Mouse (Mus musculus) stomach, embryonic 14.5 days (tissue): ENCODE results near the gene Cand2. TPM values are rescaled to one million over a fixed set of nuclear protein-coding genes. Genes with fewer than 3 reads are reported as not detected.

Experiments used
- ATAC-seq: fragments of 200-750 bp; cut with Nextera tagmentation; 2 replicates; pipeline ENCODE4 v1.8.0; 2017; ENCODE audit warnings: low read depth, moderate TSS enrichment; ENCODE audit not compliant: insufficient number of reproducible peaks, insufficient read depth, low FRiP score
- H3K27ac ChIP-seq: fragments of 300-500 bp; sonication (generic); 2 replicates; pipeline ENCODE4 v1.5.1; 2014; ENCODE audit warnings: mild to moderate bottlenecking, low read length, moderate library complexity, mixed read lengths
- H3K27me3 ChIP-seq: fragments of 300-500 bp; sonication (generic); 2 replicates; pipeline ENCODE4 v1.6.1; 2014; ENCODE audit warnings: low read length, control low read depth, mixed read lengths; ENCODE audit not compliant: control insufficient read depth, insufficient read depth
- H3K36me3 ChIP-seq: fragments of 300-500 bp; sonication (generic); 2 replicates; pipeline ENCODE4 v1.6.1; 2014; ENCODE audit warnings: mild to moderate bottlenecking, control low read depth, low read length, moderate library complexity, mixed read lengths; ENCODE audit not compliant: control insufficient read depth, insufficient read depth
- H3K4me1 ChIP-seq: fragments of 300-500 bp; sonication (generic); 2 replicates; pipeline ENCODE4 v1.6.1; 2014; ENCODE audit warnings: low read length, control low read depth, mixed read lengths; ENCODE audit not compliant: control insufficient read depth, insufficient read depth
- H3K4me2 ChIP-seq: fragments of 300-500 bp; sonication (generic); replicated peaks from 2 replicates; pipeline ENCODE4 v1.6.1; 2014; ENCODE audit warnings: low read depth, low read length, control low read depth
- H3K4me3 ChIP-seq: fragments of 300-500 bp; sonication (generic); 2 replicates; pipeline ENCODE4 v1.5.1; 2014; ENCODE audit warnings: low read depth, low read length, control low read depth
- H3K9ac ChIP-seq: fragments of 300-500 bp; sonication (generic); replicated peaks from 2 replicates; pipeline ENCODE4 v1.6.1; 2014; ENCODE audit warnings: low read depth, mild to moderate bottlenecking, control low read depth, low read length, moderate library complexity, mixed read lengths
- H3K9me3 ChIP-seq: fragments of 300-500 bp; sonication (generic); 2 replicates; pipeline ENCODE4 v1.6.1; 2016; ENCODE audit warnings: low read depth, low read length, control low read depth; ENCODE audit not compliant: control insufficient read depth
- WGBS: fragments of 180-500 bp; shearing (Covaris S2); extraction: QIAGEN DNeasy Blood & Tissue Kit; methylation state at CpG from one replicate; pipeline ENCODE4 v1.1.7; 2014; 5-methylcytosine and 5-hydroxymethylcytosine counted together
- polyA plus RNA-seq: library from polyadenylated mRNA; unstranded; fragments of >200 nt; fragmentation: Nextera tagmentation; extraction: Ambion mirVana; gene quantifications from 2 replicates; pipeline ENCODE4 v1.2.1, GENCODE M21; 2014

The Cand2 gene
- polyA plus RNA-seq, 1 experiment from 2014 or later, result 31.0 TPM

DNA sequence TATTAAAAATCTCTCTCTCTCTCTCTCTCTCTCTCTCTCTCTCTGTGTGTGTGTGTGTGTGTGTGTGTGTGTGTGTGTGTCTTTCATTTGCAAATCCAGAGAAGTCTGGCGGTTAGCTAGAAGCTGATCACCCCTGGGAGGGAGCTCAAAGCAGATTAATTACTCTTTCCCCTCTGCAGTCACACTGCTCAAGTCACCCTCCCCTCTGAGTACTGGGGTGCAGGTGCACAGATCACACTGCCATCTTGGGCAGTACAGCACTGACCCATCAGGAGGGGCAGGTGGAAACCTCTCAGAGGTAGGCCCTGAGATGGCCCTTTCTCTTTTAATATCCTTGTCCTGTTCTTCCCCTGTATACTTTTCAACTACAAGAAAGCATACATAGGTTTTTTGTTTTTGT, 28.0 kb upstream of the Cand2 start:
- Histone ChIP-seq H3K4me3 (no peak overlapping the region), H3K9me3 (no peaks in the 10 kb centered on the region), H3K4me2 (no peak overlapping the region), H3K27ac (no peak overlapping the region), H3K36me3 (no peaks in the 10 kb centered on the region), H3K27me3 (no peaks in the 10 kb centered on the region), H3K4me1 (no peaks in the 10 kb centered on the region), H3K9ac (no peak overlapping the region)
- 50% methylated on average over 1 of the region's 1 CpGs for WGBS
- ATAC-seq, result no peak

DNA sequence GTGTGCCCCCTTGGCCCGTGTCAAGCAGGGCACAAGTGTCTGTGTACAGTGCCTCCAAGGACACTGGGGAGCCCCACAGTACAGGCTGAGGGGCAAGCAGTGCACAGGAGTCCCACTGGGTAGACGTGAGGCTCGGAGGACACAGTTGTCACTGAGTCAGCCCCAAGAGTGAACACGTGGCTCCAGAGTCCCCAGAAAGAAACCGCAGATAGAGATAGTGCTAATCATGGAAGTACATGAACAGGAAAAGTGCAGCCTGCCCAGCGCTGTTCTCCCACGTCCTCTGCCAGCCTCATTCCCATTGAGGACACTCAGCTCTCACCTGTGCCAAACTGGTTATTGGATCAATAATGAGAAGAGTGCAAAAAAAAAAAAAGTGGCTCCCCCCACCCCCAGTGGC, 18.8 kb upstream of the Cand2 start:
- Histone ChIP-seq H3K36me3 (no peaks in the 10 kb centered on the region), H3K9me3 (no peaks in the 10 kb centered on the region), H3K27ac (no peak overlapping the region), H3K4me2 (no peak overlapping the region), H3K4me3 (no peak overlapping the region), H3K9ac (no peak overlapping the region), H3K27me3 (no peaks in the 10 kb centered on the region), H3K4me1 (no peaks in the 10 kb centered on the region)
- no peak; the same call in 1 of the 2 replicates for ATAC-seq
- WGBS, result 71% methylated on average over 7 of the region's 7 CpGs

DNA sequence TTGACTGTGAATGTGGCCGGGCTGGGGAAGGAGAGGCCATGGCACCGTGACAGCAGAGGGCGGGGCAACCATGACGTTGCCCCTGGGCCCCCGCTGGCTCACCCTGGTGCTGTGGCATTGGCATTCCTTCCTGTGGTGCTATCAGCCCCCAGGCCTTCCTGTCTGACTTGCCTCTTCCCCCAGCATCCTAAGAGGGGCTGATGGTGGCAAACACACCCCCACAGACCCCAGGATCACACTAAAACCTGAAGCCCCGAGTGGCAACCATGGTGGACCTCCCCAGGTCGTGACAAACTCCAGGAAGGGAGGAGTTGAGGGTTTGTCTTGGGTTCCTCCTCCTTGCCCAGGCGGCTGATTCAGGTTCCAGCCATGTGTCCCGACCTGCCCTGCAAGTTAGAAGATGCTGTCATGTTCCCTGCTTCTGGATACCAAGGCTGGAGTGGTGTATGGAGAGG, 15.3 kb upstream of the Cand2 start:
- 53% methylated on average over 7 of the region's 9 CpGs for WGBS
- H3K4me1 ChIP-seq, result 0 out of 2 replicates have a peak, but pooled peaks cover 9% of the 10 kb centered on the region
- ATAC-seq, result no peak
- no peaks in the 10 kb centered on the region for H3K9me3 ChIP-seq
- no peaks in the 10 kb centered on the region for H3K27me3 ChIP-seq
- H3K9ac ChIP-seq, result no peak overlapping the region
- H3K27ac ChIP-seq, result no peak overlapping the region; the same call in 1 of the 2 replicates
- no peaks in the 10 kb centered on the region for H3K36me3 ChIP-seq
- no peak overlapping the region for H3K4me2 ChIP-seq
- no peak overlapping the region for H3K4me3 ChIP-seq

DNA sequence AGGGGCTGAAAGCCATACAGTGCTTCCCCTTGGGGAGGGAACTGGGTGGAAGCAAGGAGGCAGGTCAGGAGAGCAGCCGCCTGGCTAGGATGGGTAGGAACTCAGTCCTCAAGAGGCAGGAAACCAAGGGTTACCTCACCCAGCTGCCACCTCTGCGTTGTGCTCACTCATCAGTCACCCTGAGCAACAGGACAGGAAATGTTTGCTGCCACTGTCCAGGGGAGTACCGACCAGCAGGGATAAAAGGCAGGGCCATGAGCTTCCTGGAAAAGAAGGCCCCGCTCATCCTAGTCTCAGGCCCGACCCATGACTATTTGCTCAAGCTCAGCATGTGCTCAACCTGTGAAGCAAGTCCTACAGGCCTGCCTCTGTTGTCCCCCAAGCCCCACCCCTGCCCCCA, 14.9 kb upstream of the Cand2 start:
- 0 out of 2 replicates have a peak, but pooled peaks have one; percentile 20 for ATAC-seq
- WGBS, result 37% methylated on average over 5 of the region's 5 CpGs
- H3K4me2 ChIP-seq, result no peak overlapping the region

DNA sequence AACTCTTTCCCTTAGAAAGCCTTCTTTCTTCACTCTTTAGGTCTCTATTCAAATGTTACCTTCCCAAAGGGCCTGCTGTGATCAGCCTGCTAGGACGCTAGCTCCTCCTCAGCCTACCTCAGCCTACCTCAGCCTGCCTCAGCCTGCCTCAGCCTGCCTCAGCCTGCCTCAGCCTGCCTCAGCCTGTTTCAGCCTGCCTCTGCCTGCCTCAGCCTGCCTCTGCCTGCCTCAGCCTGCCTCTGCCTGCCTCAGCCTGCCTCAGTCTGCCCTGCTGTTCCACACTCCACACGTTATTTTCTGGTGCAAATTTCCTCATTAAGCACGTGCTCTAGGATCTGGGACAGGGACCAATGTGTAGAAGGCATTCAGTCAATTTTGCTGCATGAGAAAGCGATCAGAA, 14.2 kb upstream of the Cand2 start:
- H3K4me1 ChIP-seq, result 0 out of 2 replicates have a peak, but pooled peaks cover 13% of the 10 kb centered on the region
- no peaks in the 10 kb centered on the region for H3K9me3 ChIP-seq
- no peaks in the 10 kb centered on the region for H3K27me3 ChIP-seq
- H3K36me3 ChIP-seq, result no peaks in the 10 kb centered on the region
- H3K4me2 ChIP-seq, result no peak overlapping the region
- no peak for ATAC-seq
- no peak overlapping the region for H3K9ac ChIP-seq
- H3K4me3 ChIP-seq, result no peak overlapping the region
- WGBS, result 94% methylated on average over 4 of the region's 4 CpGs
- H3K27ac ChIP-seq, result no peak overlapping the region; the same call in 1 of the 2 replicates

More for the DNA sequence above, 14.9 kb upstream of the Cand2 start:
- Histone ChIP-seq H3K9me3 (no peaks in the 10 kb centered on the region), H3K27ac (no peak overlapping the region; the same call in 1 of the 2 replicates), H3K4me1 (0 out of 2 replicates have a peak, but pooled peaks cover 10% of the 10 kb centered on the region), H3K4me3 (no peak overlapping the region), H3K36me3 (no peaks in the 10 kb centered on the region), H3K27me3 (no peaks in the 10 kb centered on the region), H3K9ac (no peak overlapping the region)

DNA sequence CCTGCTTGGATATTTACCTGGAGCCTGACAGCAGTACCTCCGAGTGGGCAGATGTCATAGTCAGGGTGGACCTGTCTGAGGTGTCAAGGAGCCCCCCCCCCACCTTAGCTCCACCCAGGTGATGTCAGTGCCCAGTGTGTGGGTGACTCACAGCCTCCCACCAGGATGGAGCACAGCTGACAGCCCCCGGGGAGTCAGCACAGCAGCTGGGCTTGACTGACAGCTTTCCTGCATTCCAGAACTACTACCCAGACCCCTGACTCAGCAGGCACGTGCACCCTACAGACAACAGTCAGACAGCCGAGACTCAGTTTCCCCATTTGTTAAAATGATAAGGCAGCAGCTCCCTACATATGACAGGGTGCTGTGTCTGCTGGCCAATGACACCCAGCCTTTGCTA, 13.4 kb upstream of the Cand2 start:
- Histone ChIP-seq H3K4me3 (no peak overlapping the region), H3K27me3 (no peaks in the 10 kb centered on the region), H3K4me1 (0 out of 2 replicates have a peak, but pooled peaks cover 13% of the 10 kb centered on the region), H3K9me3 (no peaks in the 10 kb centered on the region), H3K27ac (no peak overlapping the region), H3K36me3 (no peaks in the 10 kb centered on the region), H3K4me2 (no peak overlapping the region), H3K9ac (no peak overlapping the region)
- ATAC-seq, result no peak
- whole genome bisulfite sequencing, result 44% methylated on average over 4 of the region's 4 CpGs

DNA sequence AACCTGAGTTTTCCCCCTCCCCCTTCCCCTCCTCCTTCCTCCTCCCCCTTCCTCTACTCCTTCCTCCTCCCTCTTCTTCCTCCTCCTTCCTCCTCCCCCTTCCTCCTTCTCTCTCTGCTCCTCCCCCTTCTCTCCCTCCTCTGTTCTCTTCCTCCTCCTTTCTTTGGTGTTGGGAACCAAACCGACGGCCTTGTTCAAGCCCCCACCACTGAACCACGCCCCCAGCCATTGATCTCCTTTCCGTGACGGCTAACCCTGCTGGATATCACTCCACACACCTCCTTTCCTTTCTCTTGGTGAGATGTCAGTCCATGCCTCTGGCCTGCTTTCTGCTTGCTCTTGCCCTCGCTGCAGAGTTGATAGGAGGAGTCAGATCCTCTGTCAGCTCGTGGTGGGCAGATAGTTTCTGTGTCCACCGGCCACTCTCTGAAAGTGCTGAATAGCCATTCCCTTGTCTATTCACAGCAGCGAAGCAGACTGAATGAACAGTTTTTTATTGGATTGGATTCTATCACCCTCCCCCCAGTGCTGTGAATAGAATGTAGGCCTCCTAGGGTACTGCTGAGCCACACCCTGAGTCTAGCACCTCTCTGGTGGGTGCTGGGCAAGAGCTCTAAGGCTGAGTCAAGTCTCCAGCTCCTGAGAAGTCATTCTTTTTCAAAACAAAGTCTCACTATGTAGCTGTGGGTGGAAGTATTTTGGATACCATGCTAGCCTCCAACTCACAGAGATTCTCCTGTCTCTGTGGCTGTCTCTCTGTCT, 12.2 kb upstream of the Cand2 start, which contains the start of gene Tmem40:
Gene Tmem40, minus strand, starts transcription at position 416 of the 762 bp plus-strand sequence.
- no peak for ATAC-seq
- Histone ChIP-seq H3K27me3 (no peaks in the 10 kb centered on the region), H3K9ac (no peak within 1 kb of the TSS), H3K4me1 (0 out of 2 replicates have a peak, but pooled peaks cover 13% of the 10 kb centered on the region), H3K36me3 (no peaks in the 10 kb centered on the region), H3K4me3 (no peak within 1 kb of the TSS), H3K4me2 (peak within 1 kb of the TSS; percentile 20; the same call in 1 of the 2 replicates), H3K9me3 (no peaks in the 10 kb centered on the region), H3K27ac (peak within 1 kb of the TSS; percentile 55; the same call in 1 of the 2 replicates)
- WGBS, result 3% methylated on average over 9 of the region's 9 CpGs

DNA sequence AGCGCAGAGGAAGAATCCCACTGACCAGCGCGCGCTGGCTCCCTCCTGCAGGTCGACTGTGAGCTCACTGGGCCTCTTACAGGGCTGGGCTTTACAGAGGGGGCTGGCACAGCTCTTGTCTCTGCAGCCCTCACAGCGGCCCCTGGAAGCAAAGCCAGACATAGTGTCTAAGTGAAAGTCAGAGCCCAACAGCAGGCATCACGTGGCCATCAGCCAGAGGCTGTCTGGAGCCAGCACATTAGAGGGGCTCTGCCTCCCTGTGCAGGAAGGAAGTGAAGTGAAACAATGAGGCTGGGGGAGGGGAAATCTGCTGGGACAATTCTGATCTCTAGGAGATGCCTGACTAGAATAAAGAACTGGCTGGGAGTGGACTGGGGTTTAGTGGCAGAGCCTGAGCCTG, 10.2 kb upstream of the Cand2 start:
- ATAC-seq, result peak; percentile 86
- H3K4me3 ChIP-seq, result no peak overlapping the region
- H3K36me3 ChIP-seq, result no peaks in the 10 kb centered on the region
- no peak overlapping the region for H3K4me2 ChIP-seq
- no peaks in the 10 kb centered on the region for H3K27me3 ChIP-seq
- H3K4me1 ChIP-seq, result peaks cover 16% of the 10 kb centered on the region; the same call in 1 of the 2 replicates
- H3K9me3 ChIP-seq, result no peaks in the 10 kb centered on the region
- 4% methylated on average over 7 of the region's 7 CpGs for WGBS
- H3K9ac ChIP-seq, result no peak overlapping the region
- H3K27ac ChIP-seq, result peak overlapping the region; percentile 87
